Mouse (Mus musculus): ENCODE measurements around the gene Ppp1r15a. TPM values are rescaled to one million over a fixed set of nuclear protein-coding genes. Genes with fewer than 3 reads are reported as not detected.

Gene Ppp1r15a
- total and polyA plus RNA-seq, 3 experiments = 11.7 to 37.1 (median 13.9) TPM

- H3K4me1 ChIP-seq (ENCODE audit: control insufficient read depth in 1 of 2, insufficient read depth in 2 of 2) = peaks cover 8 to 36% of the 10 kb centered on the region in 2 experiments
- DNase-seq (ENCODE audit: extremely low read depth) = no peak
- H3K4me2 ChIP-seq (ENCODE audit: insufficient read depth, low read depth, poor library complexity, severe bottlenecking) = no peak overlapping the region; the same call in 1 of the 2 replicates
These were observed 45.9 kb upstream of the Ppp1r15a start for GRCm38 (mm10) chr7:45571966-45572365.

GRCm38 (mm10) chr7:45570103-45570741 is 44.2 kb upstream of the Ppp1r15a start, which contains the start of gene Bcat2:
Gene Bcat2, plus strand, starts transcription at chr7:45570153.
- H3K4me1 ChIP-seq (ENCODE audit: control insufficient read depth in 1 of 2, insufficient read depth in 2 of 2) = peaks cover 8 to 39% of the 10 kb centered on the region in 2 experiments
- peak within 1 kb of the TSS; percentile 73 to 87 (median 81) for H3K4me3 ChIP-seq (replicated peaks in 1 of 3; ENCODE audit: low read depth in 2 of 3, low read length in 2 of 3, poor library complexity in 1 of 3)
- TF ChIP-seq CHD1 (IDR thresholded peaks at IDR 0.05; ENCODE audit: low read depth, low read length) (no peak), ZMIZ1 (IDR thresholded peaks at IDR 0.05; ENCODE audit: low read depth, low read length) (0 out of 2 replicates have a peak, but pooled peaks have one; percentile 26), ELF1 (IDR thresholded peaks at IDR 0.05; ENCODE audit: low read depth, low read length) (peak; percentile 64), CTCF (conservative IDR thresholded peaks at IDR 0.05 in 1 of 2, IDR thresholded peaks at IDR 0.05 in 1 of 2; ENCODE audit: low read depth in 2 of 2, low read length in 2 of 2) (no peak), MXI1 (IDR thresholded peaks at IDR 0.05; ENCODE audit: low read depth, low read length) (peak; percentile 64), ZNF384 (IDR thresholded peaks at IDR 0.05; ENCODE audit: low read depth, low read length) (no peak), BHLHE40 (IDR thresholded peaks at IDR 0.05; ENCODE audit: low read depth, low read length) (0 out of 2 replicates have a peak, but pooled peaks have one; percentile 5), NRF1 (IDR thresholded peaks at IDR 0.05; ENCODE audit: low read depth, low read length) (peak; percentile 39), ETS1 (conservative IDR thresholded peaks at IDR 0.05; ENCODE audit: low read depth, low read length) (no peak), HCFC1 (IDR thresholded peaks at IDR 0.05; ENCODE audit: low read depth, low read length) (peak; percentile 73), POLR2A (IDR thresholded peaks at IDR 0.05; ENCODE audit: low read depth, low read length) (peak; percentile 65), TCF12 (IDR thresholded peaks at IDR 0.05; ENCODE audit: low read depth, low read length) (peak; percentile 71; the same call in 1 of the 2 replicates), TBP (conservative IDR thresholded peaks at IDR 0.05; ENCODE audit: low read depth, low read length) (0 out of 2 replicates have a peak, but pooled peaks have one; percentile 39), JUND (conservative IDR thresholded peaks at IDR 0.05; ENCODE audit: low read depth, low read length) (no peak), RCOR1 (conservative IDR thresholded peaks at IDR 0.05; ENCODE audit: low read depth, low read length) (no peak), MEF2A (IDR thresholded peaks at IDR 0.05; ENCODE audit: borderline replicate concordance, low read depth, low read length) (0 out of 2 replicates have a peak, but pooled peaks have one; percentile 18)
- H3K79me2 ChIP-seq (replicated peaks; ENCODE audit: control insufficient read depth, extremely low read depth, insufficient read depth, poor library complexity, severe bottlenecking) = no peaks in the 10 kb centered on the region
- in situ Hi-C loops (cut with MboI; ENCODE audit: low pct_ligation_motif_present, low pct_unique_long_range_greater_than_20kb, low sequenced_read_pairs) = no loop called here
- no peak within 1 kb of the TSS for H3K27ac ChIP-seq (ENCODE audit: insufficient read depth, low read depth)
- dilution Hi-C loops (cut with MboI; ENCODE audit: extremely low pct_ligation_motif_present, extremely low pct_unique_long_range_greater_than_20kb, low sequenced_read_pairs) = no loop called here
- H3K9me3 ChIP-seq (replicated peaks; ENCODE audit: low read length) = no peaks in the 10 kb centered on the region
- H3K27me3 ChIP-seq (replicated peaks) = no peaks in the 10 kb centered on the region
- H3K36me3 ChIP-seq (replicated peaks in 1 of 2; ENCODE audit: control insufficient read depth in 1 of 2, insufficient read depth in 1 of 2, low read length in 1 of 2) = peaks cover 0 to 24% of the 10 kb centered on the region in 2 experiments
- peak; percentile 74 for DNase-seq (ENCODE audit: extremely low read depth)
- H3K4me2 ChIP-seq (ENCODE audit: insufficient read depth, low read depth, poor library complexity, severe bottlenecking) = peak within 1 kb of the TSS; percentile 81
- peak within 1 kb of the TSS; percentile 77 for H3K9ac ChIP-seq (ENCODE audit: insufficient read depth, low read depth)

More at GRCm38 (mm10) chr7:45571966-45572365, 45.9 kb upstream of the Ppp1r15a start:
- Histone ChIP-seq H3K4me3 (replicated peaks in 1 of 3; ENCODE audit: low read depth in 2 of 3, low read length in 2 of 3, poor library complexity in 1 of 3) (no peak overlapping the region), H3K27me3 (replicated peaks) (no peaks in the 10 kb centered on the region), H3K27ac (ENCODE audit: insufficient read depth, low read depth) (no peak overlapping the region), H3K9me3 (replicated peaks; ENCODE audit: low read length) (no peaks in the 10 kb centered on the region), H3K36me3 (replicated peaks in 1 of 2; ENCODE audit: control insufficient read depth in 1 of 2, insufficient read depth in 1 of 2, low read length in 1 of 2) (peaks cover 3 to 40% of the 10 kb centered on the region in 2 experiments), H3K9ac (ENCODE audit: insufficient read depth, low read depth) (0 out of 2 replicates have a peak overlapping the region, but pooled peaks have one; percentile 6), H3K79me2 (replicated peaks; ENCODE audit: control insufficient read depth, extremely low read depth, insufficient read depth, poor library complexity, severe bottlenecking) (no peaks in the 10 kb centered on the region)
- TF ChIP-seq NRF1 (IDR thresholded peaks at IDR 0.05; ENCODE audit: low read depth, low read length) (no peak), PAX5 (IDR thresholded peaks at IDR 0.05; ENCODE audit: low read length) (no peak), KAT2A (IDR thresholded peaks at IDR 0.05; ENCODE audit: insufficient replicate concordance, low read length) (no peak), E2F4 (IDR thresholded peaks at IDR 0.05; ENCODE audit: insufficient replicate concordance, low read depth, low read length) (no peak), SIN3A (IDR thresholded peaks at IDR 0.05; ENCODE audit: low read length) (no peak), POLR2AphosphoS2 (IDR thresholded peaks at IDR 0.05; ENCODE audit: low read depth, low read length) (no peak), TCF12 (IDR thresholded peaks at IDR 0.05; ENCODE audit: low read depth, low read length) (no peak), HCFC1 (IDR thresholded peaks at IDR 0.05; ENCODE audit: low read depth, low read length) (no peak), CHD1 (IDR thresholded peaks at IDR 0.05; ENCODE audit: low read depth, low read length) (no peak), SMC3 (IDR thresholded peaks at IDR 0.05; ENCODE audit: low read depth, low read length) (no peak), POLR2A (IDR thresholded peaks at IDR 0.05; ENCODE audit: low read depth, low read length) (no peak), RAD21 (IDR thresholded peaks at IDR 0.05; ENCODE audit: low read depth, low read length) (no peak), MAX (IDR thresholded peaks at IDR 0.05; ENCODE audit: low read length) (no peak), ZNF384 (IDR thresholded peaks at IDR 0.05; ENCODE audit: low read depth, low read length) (no peak), ZKSCAN1 (IDR thresholded peaks at IDR 0.05; ENCODE audit: borderline replicate concordance, low read depth, low read length) (no peak), MAFK (IDR thresholded peaks at IDR 0.05; ENCODE audit: insufficient replicate concordance, low read length) (no peak), CTCF (conservative IDR thresholded peaks at IDR 0.05 in 1 of 2, IDR thresholded peaks at IDR 0.05 in 1 of 2; ENCODE audit: low read depth in 2 of 2, low read length in 2 of 2) (no peak), JUN (IDR thresholded peaks at IDR 0.05; ENCODE audit: insufficient read depth, low read depth, low read length) (no peak)
- in situ Hi-C loops (cut with MboI; ENCODE audit: low pct_ligation_motif_present, low pct_unique_long_range_greater_than_20kb, low sequenced_read_pairs) = no loop called here
- dilution Hi-C loops (cut with MboI; ENCODE audit: extremely low pct_ligation_motif_present, extremely low pct_unique_long_range_greater_than_20kb, low sequenced_read_pairs) = no loop called here

Data from CH12.LX (cell line).